Mouse (Mus musculus): ENCODE data around the gene Chrna4. TPM values are rescaled to one million over a fixed set of nuclear protein-coding genes. Genes with fewer than 3 reads are reported as not detected.
A peak's percentile ranks its signal among the peaks of the same experiment; 100 is the strongest.

Gene Chrna4
- polyA plus RNA-seq, 1 experiment, result 42.9 TPM

- TF ChIP-seq POLR2A (IDR thresholded peaks at IDR 0.05; ENCODE audit: borderline replicate concordance, extremely low read depth, insufficient read depth, insufficient read length, poor library complexity, severe bottlenecking) (no peak), CTCF (IDR thresholded peaks at IDR 0.05; ENCODE audit: borderline replicate concordance, extremely low read depth, insufficient read depth, insufficient read length) (no peak)
- no peak for DNase-seq (ENCODE audit: low read depth)
These were observed 54.4 kb downstream of the Chrna4 start for GRCm38 (mm10) chr2:180988948-180989347.

GRCm38 (mm10) chr2:180988347-180988913, 54.9 kb downstream of the Chrna4 start:
- TF ChIP-seq CTCF (IDR thresholded peaks at IDR 0.05; ENCODE audit: borderline replicate concordance, extremely low read depth, insufficient read depth, insufficient read length), result no peak
- TF ChIP-seq POLR2A (IDR thresholded peaks at IDR 0.05; ENCODE audit: borderline replicate concordance, extremely low read depth, insufficient read depth, insufficient read length, poor library complexity, severe bottlenecking), result no peak
- DNase-seq (ENCODE audit: low read depth), result peak; percentile 31

GRCm38 (mm10) chr2:180987432-180988030, 55.8 kb downstream of the Chrna4 start:
- no peak for DNase-seq (ENCODE audit: low read depth)
- TF ChIP-seq POLR2A (IDR thresholded peaks at IDR 0.05; ENCODE audit: borderline replicate concordance, extremely low read depth, insufficient read depth, insufficient read length, poor library complexity, severe bottlenecking), result no peak
- no peak for TF ChIP-seq CTCF (IDR thresholded peaks at IDR 0.05; ENCODE audit: borderline replicate concordance, extremely low read depth, insufficient read depth, insufficient read length)

GRCm38 (mm10) chr2:180987001-180987400, 56.3 kb downstream of the Chrna4 start:
- no peak for DNase-seq (ENCODE audit: low read depth)
- no peak for TF ChIP-seq POLR2A (IDR thresholded peaks at IDR 0.05; ENCODE audit: borderline replicate concordance, extremely low read depth, insufficient read depth, insufficient read length, poor library complexity, severe bottlenecking)
- no peak for TF ChIP-seq CTCF (IDR thresholded peaks at IDR 0.05; ENCODE audit: borderline replicate concordance, extremely low read depth, insufficient read depth, insufficient read length)

- no peak for DNase-seq (ENCODE audit: low read depth)
- TF ChIP-seq CTCF (IDR thresholded peaks at IDR 0.05; ENCODE audit: borderline replicate concordance, extremely low read depth, insufficient read depth, insufficient read length) (no peak), POLR2A (IDR thresholded peaks at IDR 0.05; ENCODE audit: borderline replicate concordance, extremely low read depth, insufficient read depth, insufficient read length, poor library complexity, severe bottlenecking) (no peak)
These were observed 56.9 kb downstream of the Chrna4 start, which contains the start of gene Col20a1 for GRCm38 (mm10) chr2:180986449-180986848. Col20a1 (plus strand) TSS chr2:180986535.

GRCm38 (mm10) chr2:180985635-180986034, 57.7 kb downstream of the Chrna4 start:
- no peak for DNase-seq (ENCODE audit: low read depth)
- TF ChIP-seq POLR2A (IDR thresholded peaks at IDR 0.05; ENCODE audit: borderline replicate concordance, extremely low read depth, insufficient read depth, insufficient read length, poor library complexity, severe bottlenecking) (no peak), CTCF (IDR thresholded peaks at IDR 0.05; ENCODE audit: borderline replicate concordance, extremely low read depth, insufficient read depth, insufficient read length) (no peak)

DNA sequence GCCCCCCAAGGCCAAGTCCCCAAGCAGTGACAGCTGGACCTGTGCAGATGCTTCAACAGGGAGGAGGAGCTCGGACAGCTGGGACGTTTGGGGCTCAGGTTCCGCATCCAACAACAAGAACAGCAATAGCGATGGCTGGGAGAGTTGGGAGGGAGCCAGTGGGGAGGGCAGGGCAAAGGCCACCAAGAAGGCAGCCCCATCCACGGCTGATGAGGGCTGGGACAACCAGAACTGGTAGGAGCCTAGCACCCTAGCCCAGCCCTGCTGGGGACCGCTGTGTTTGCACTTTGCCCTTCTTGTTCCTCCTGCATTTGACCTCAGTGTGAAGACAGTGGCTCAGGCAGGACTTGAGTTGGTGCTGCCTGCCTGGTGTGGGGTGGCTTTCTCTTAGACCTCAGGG, 62.2 kb downstream of the Chrna4 start:
- TF ChIP-seq POLR2A (IDR thresholded peaks at IDR 0.05; ENCODE audit: borderline replicate concordance, extremely low read depth, insufficient read depth, insufficient read length, poor library complexity, severe bottlenecking), result no peak
- no peak for TF ChIP-seq CTCF (IDR thresholded peaks at IDR 0.05; ENCODE audit: borderline replicate concordance, extremely low read depth, insufficient read depth, insufficient read length)

More for the DNA sequence above, 62.2 kb downstream of the Chrna4 start:
- no peak for DNase-seq (ENCODE audit: low read depth)

Other genes starting within 250 kb of the Chrna4 start
- 67.0 and 68.5 TPM in 2 replicates for gene Ythdf1, start 122.6 kb downstream of the Chrna4 start, polyA plus RNA-seq (2012; rRNA removed)
- 0.14 and 0.26 TPM in 2 replicates for gene Birc7, start 114.5 kb downstream of the Chrna4 start, polyA plus RNA-seq (2012; rRNA removed)
- gene Nkain4, start 88.8 kb downstream of the Chrna4 start, polyA plus RNA-seq (2012; rRNA removed), result 63.1 and 66.1 TPM in 2 replicates
- 104 and 109 TPM in 2 replicates for gene Arfgap1, start 76.3 kb downstream of the Chrna4 start, polyA plus RNA-seq (2012; rRNA removed)
- gene Col20a1, start 57.0 kb downstream of the Chrna4 start, polyA plus RNA-seq (2012; rRNA removed), result 0.98 and 1.2 TPM in 2 replicates
- gene Kcnq2, start 91.8 kb upstream of the Chrna4 start, polyA plus RNA-seq (2012; rRNA removed), result 64.8 and 105 TPM in 2 replicates
- gene Eef1a2, start 113.5 kb upstream of the Chrna4 start, polyA plus RNA-seq (2012; rRNA removed), result 85.1 and 133 TPM in 2 replicates
- gene Ppdpf, start 143.7 kb upstream of the Chrna4 start, polyA plus RNA-seq (2012; rRNA removed), result 252 and 381 TPM in 2 replicates
- gene Ptk6, start 159.2 kb upstream of the Chrna4 start, polyA plus RNA-seq (2012; rRNA removed), result 0.04 and 0.05 TPM in 2 replicates
- gene Srms, start 169.6 kb upstream of the Chrna4 start, polyA plus RNA-seq (2012; rRNA removed), result 0.14 and 0.33 TPM in 2 replicates
- gene Fndc11, start 176.5 kb upstream of the Chrna4 start, polyA plus RNA-seq (2012; rRNA removed), result 0.11 and 0.14 TPM in 2 replicates
- 1.7 and 1.8 TPM in 2 replicates for gene Helz2, start 198.5 kb upstream of the Chrna4 start, polyA plus RNA-seq (2012; rRNA removed)
- 34.6 and 43.3 TPM in 2 replicates for gene Gmeb2, start 244.5 kb upstream of the Chrna4 start, polyA plus RNA-seq (2012; rRNA removed)